Mouse (Mus musculus): Measurements from ENCODE around the gene Plekhg3.

Plekhg3 gene

GRCm38 (mm10) chr12:76552321-76552720 lies 21.6 kb downstream of the Plekhg3 start:
- DNase-seq (ENCODE audit: low spot score in 2 of 2) = no peak

GRCm38 (mm10) chr12:76552958-76553357 lies 22.3 kb downstream of the Plekhg3 start:
- no peak for DNase-seq (ENCODE audit: low spot score in 2 of 2)

DNA sequence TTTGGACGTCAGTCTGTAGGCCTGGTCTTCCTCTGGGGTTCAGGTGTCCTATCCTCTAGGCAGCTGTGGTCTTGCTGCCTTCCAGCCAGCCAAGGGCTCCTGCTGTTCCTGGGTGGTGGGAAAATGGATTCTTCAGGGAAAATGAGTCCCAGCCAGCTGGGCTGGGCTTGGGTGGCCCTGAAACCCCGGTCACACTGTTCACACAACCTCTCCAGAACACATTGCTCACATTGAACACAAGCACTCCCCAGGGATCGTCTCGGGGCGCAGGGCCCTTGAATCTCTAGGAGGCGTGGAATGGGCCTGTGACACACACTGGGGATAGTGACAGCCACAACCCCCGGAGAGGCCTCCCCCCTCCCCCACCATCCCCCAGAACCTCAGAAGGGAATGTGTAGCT lies 23.2 kb downstream of the Plekhg3 start:
- no peak for DNase-seq (ENCODE audit: low spot score in 2 of 2)

- DNase-seq (ENCODE audit: low spot score in 2 of 2) = no peak
Observed at GRCm38 (mm10) chr12:76554392-76554791, 23.7 kb downstream of the Plekhg3 start.

- no peak for DNase-seq (ENCODE audit: low spot score in 2 of 2)
Observed at GRCm38 (mm10) chr12:76554871-76555386, 24.2 kb downstream of the Plekhg3 start.

- DNase-seq (ENCODE audit: low spot score in 2 of 2) = no peak
Observed at GRCm38 (mm10) chr12:76556187-76556586, 25.5 kb downstream of the Plekhg3 start.

DNA sequence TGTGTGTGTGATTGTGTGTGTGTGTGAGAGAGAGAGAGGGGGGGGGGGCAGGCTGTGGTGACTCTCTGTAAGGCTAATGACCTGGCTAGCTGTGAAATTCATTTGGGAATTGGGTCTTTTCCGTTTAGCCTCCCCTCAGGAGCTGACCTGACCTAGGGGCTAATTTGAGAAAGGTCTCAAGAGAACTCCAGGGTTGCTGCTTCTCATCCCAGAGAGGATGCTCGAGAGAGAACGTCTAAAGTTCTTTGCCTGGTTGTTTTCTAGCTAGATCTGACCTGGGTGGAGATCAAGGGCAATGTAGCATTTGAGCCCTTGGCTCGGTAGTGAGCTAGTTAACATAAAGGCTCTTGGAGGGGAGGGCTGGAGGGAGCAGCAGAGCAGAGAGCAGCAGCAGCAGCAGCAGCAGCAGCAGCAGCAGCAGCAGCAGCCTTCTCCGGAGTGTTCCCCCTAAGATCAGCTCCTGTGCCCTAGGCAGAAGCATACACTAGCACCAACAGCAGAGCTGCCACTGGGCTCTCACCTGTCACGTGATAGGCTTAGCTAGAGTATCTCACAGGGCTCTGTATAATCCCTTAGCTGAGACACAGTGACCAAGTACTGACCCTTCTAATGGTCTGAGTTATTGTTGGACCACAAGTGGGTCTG lies 26.2 kb downstream of the Plekhg3 start:
- no peak for DNase-seq (ENCODE audit: low spot score in 2 of 2)

DNA sequence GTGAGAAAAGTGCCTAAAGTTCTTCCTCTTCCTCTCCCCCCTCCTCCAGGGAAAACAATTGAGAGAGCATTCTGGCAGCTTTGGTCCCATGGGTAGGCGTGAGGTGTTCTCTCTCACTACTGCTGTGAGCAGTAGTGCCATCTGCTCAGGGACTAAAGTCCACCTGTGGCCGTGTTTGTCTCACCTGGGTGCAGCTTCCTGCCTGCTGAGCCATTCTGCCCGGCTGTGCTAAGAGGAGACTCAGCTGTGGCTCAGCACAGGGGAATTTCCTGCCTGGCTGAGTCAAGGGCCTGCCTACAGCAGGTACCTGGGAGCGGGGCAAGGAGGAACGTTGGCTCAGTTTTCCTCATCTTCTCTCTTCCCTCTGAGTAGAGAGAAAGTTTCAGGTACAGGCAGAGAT lies 27.5 kb downstream of the Plekhg3 start:
- no peak for DNase-seq (ENCODE audit: low spot score in 2 of 2)

DNA sequence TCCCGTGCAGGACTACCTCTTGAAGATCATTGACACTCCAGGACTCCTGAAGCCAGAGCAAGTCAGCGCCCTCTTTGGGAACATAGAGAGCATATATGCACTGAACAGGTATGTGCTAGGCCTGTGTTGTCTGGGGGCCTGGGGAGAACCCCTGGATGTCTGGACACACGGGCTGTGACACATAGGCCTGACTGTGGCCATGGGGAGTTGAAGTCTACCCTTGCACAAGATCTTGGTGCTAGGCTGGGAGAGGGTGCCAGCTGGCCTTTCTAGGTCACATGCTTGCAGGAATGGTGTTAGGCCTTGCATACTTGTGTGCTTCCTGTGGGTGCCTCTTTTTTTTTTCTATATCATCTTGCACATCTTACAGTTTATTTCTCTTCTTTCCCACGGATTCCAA lies 31.5 kb downstream of the Plekhg3 start:
- DNase-seq (ENCODE audit: low spot score in 2 of 2) = no peak

GRCm38 (mm10) chr12:76566284-76566683 lies 35.6 kb downstream of the Plekhg3 start:
- peak; percentile 26 for DNase-seq (ENCODE audit: low spot score in 2 of 2)

DNA sequence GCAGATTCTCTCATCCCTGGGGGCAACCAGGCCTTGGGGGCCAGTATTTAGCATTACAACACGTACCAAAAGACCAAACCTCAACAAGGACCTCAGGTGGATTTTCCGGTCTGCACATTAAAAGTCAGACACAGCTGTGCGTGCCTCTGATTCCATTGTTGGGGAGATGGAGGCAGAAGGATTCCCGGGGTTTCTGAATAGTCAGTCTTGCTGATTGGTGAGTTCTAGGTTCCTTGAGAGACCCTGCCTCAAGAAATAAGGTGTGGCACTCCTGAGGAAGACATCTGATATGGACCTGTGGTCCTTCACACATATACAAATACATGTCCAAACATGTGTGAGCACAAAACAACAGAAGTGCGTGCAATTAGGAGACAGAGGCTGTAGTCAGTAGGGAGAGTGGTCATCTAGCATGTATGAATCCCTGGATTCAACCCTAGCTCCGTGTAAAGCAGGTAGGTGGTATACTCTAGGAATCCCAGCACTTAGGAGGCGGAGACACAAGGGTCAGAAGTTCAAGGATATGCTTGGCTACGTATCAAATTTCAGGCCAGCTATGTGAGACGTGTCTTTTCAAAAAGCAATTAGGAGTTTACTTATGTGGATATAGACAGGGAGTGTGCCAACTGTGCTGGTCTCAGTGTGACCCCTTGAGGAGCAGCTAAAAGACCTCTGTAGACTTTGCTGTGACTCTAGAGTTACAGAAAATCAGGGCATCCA lies 39.7 kb downstream of the Plekhg3 start:
- DNase-seq (ENCODE audit: low spot score in 2 of 2) = no peak

- no peak for DNase-seq (ENCODE audit: low spot score in 2 of 2)
Observed at GRCm38 (mm10) chr12:76571266-76571665, 40.6 kb downstream of the Plekhg3 start.

DNA sequence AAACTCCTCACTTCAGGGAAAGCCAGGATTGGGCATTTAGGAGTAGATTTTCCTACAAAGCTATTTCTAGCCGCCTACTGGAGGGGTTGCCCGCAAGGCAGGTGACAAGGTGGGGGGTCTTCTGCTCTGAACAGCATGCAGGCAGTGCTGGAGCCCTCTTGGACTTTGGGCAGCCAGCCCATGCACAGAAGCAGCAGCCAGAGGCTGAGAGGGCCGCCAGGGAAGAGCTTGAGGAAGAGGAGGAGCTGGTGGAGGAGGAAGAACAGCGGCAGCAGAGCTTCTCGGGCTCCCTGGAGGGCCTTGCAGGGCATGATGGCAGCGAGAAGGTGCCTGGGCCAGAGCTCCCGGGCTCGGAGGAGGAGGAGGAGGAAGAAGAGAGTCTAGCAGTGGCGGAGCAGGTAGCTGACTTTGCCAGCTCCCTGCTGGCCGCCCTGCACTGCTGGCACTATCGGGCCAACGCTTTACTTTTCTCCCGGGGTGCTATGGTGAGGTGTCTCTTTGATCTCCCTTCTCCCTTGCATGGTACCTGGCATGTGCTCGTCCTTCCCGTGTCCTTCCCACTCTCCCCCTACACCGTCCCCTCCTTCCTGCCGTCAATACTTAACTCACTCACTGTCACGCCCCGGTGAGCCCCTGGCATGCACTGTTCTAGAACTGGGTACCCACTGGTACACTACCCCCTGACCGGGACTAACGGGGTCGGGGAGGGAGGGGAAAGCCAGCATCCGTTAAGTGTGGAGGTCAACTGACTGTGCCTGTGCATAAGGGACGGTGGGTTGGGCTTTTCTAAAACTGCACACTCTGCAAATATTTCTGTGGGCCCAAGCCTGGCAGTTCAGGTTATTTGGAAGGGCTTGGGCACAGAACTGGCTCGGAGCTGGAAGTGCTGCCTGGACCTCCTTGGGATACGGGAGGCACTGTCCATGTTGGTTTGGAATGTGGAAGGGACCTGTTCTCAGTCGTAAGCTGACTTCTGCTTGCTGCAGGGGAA lies 41.9 kb downstream of the Plekhg3 start:
- no peak for DNase-seq (ENCODE audit: low spot score in 2 of 2)

GRCm38 (mm10) chr12:76573381-76573780 lies 42.7 kb downstream of the Plekhg3 start:
- no peak for DNase-seq (ENCODE audit: low spot score in 2 of 2)

GRCm38 (mm10) chr12:76574815-76575214 lies 44.1 kb downstream of the Plekhg3 start:
- DNase-seq (ENCODE audit: low spot score in 2 of 2) = no peak

DNA sequence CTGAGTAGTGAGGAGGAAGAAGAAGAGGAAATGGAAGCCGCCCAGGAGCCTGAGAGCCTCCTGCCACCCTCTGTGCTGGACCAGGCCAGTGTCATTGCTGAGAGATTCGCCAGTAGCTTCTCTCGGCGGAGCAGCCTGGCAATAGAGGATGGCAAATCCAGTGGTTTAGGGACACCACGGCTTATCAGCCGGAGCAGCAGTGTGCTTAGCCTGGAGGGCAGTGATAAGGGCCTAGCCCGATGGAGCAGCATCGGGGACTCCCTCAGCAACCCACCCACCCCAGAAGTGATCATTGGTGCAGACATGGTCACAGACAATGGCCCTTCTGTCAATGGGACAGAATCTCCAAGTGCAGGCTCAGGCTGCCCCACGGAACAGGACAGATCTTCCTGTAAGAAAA lies 45.4 kb downstream of the Plekhg3 start:
- no peak for DNase-seq (ENCODE audit: low spot score in 2 of 2)

DNA sequence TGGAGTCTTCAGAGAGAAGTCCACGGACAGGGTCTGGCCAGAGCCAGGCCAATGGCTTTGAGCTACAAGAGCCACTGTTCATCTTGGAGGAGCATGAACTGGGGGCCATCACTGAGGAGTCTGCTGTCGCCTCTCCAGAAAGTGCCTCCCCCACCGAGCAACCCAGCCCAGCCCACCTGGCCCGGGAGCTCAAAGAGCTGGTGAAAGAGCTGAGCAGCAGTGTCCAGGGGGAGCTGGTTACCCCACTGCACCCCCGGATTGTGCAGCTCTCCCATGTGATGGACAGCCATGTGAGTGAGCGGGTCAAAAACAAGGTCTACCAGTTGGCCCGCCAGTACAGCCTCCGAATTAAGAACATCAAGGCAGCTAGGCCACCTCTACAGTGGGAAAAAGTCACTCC lies 46.1 kb downstream of the Plekhg3 start:
- DNase-seq (ENCODE audit: low spot score in 2 of 2) = no peak

GRCm38 (mm10) chr12:76577858-76578257 lies 47.2 kb downstream of the Plekhg3 start:
- no peak for DNase-seq (ENCODE audit: low spot score in 2 of 2)

DNA sequence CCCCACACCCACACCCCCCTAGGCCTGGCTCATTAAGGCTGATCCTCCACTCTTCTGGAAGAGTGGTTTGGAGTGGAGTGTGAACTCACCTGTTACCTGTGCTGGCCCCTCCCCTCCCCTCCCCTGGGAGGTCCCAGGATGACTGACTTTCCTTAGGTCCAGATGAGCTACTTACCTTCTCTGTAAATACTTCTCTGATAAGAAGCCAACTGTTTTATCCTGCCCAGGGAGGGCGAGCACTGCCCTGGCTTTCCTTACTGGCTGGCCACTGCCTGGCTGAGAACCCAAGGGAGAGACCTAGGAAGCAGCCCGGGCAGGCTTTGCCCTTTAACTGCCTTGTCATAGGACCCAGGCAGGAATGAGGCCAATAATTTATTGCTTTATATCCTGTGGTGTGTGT lies 47.8 kb downstream of the Plekhg3 start:
- no peak for DNase-seq (ENCODE audit: low spot score in 2 of 2)

GRCm38 (mm10) chr12:76579806-76580205 lies 49.1 kb downstream of the Plekhg3 start:
- DNase-seq (ENCODE audit: low spot score in 2 of 2) = no peak

DNA sequence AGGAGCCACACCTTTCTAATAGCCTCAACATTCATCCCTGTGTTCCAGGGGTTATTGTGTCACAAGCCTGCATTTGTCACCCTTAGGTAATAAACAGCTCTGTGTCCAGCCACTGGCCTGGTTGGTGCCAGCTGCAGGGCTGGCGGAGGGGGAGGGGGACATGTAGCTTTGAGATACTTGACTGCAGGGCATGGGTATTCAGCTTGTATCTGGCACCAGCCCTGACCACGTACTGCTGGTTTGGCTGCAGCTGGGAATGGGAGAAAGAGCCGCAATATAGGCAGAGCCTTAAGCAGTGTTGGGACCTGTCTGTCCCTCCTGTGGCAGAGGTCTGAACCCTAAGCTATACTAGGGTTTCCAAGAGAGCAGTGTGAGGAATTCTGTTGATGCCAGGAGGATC lies 51.4 kb downstream of the Plekhg3 start:
- DNase-seq (ENCODE audit: low spot score in 2 of 2) = no peak

DNA sequence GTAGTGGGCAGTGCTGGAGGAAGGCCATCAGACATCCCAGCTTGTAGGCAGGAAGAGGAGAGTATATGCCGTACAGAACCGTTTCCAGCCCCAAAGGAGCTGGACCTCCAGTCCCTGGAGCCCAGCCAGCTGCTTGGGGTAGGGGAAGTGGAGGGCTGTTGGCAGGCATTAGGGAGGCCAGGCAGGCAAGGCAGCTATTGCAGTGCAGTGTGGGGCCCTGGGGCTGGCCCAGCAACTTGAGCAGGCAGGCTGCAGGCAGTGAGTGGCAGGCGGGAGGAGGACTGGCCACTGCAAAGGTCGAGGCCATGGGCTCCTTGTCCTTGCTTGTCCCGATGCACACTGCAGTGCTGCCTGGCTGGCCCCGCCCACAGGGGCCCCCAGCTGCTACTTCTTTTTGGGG lies 52.1 kb downstream of the Plekhg3 start:
- DNase-seq (ENCODE audit: low spot score in 2 of 2) = no peak
